Mouse (Mus musculus): ENCODE measurements around the gene Erbin.

DNA sequence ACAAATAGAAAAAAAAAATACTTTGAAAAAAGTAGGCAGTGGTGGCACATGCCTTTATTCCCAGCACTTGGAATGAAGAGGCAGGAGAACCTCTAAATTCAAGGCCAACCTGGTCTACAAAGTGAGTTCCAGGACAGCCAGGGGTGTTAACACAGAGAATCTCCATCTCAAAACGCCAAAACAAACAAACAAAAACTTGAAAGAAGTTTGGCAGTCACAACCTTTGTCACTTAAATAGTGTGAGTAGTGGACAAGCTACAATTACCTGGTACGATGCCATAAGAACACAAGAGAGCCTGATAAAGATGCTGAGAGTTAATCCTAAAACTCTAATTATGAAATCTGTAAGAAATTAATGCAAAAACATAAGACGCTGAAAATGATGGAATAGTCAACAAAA lies 8.0 kb downstream of the Erbin start:
- TF ChIP-seq GATA1 (IDR thresholded peaks at IDR 0.05; ENCODE audit: borderline replicate concordance, low read length) = no peak
- TF ChIP-seq FLI1 (IDR thresholded peaks at IDR 0.05; ENCODE audit: low read length) = no peak
